Mouse (Mus musculus) embryonic facial prominence, embryonic 12.5 days (tissue): Measurements from ENCODE around the gene Cldn14. TPM values are rescaled to one million over a fixed set of nuclear protein-coding genes. Genes with fewer than 3 reads are reported as not detected.

ENCODE experiments used
- ATAC-seq: fragments of 200-750 bp; cut with Nextera tagmentation; 2 replicates; pipeline ENCODE4 v1.8.0; 2017; ENCODE audit not compliant: insufficient number of reproducible peaks, insufficient read depth, low FRiP score, low TSS enrichment
- H3K27ac ChIP-seq: fragments of 300-500 bp; sonication (generic); 2 replicates; pipeline ENCODE4 v1.5.1; 2016; ENCODE audit warnings: mild to moderate bottlenecking
- H3K27me3 ChIP-seq: fragments of 300-500 bp; sonication (generic); 2 replicates; pipeline ENCODE4 v1.6.1; 2016; ENCODE audit warnings: mild to moderate bottlenecking, moderate library complexity
- H3K36me3 ChIP-seq: fragments of 300-500 bp; sonication (generic); 2 replicates; pipeline ENCODE4 v1.6.1; 2016; ENCODE audit warnings: mild to moderate bottlenecking
- H3K4me1 ChIP-seq: fragments of 300-500 bp; sonication (generic); 2 replicates; pipeline ENCODE4 v1.6.1; 2016
- H3K4me2 ChIP-seq: fragments of 300-500 bp; sonication (generic); replicated peaks from 2 replicates; pipeline ENCODE4 v1.6.1; 2016; ENCODE audit warnings: mild to moderate bottlenecking, moderate library complexity
- H3K4me3 ChIP-seq: fragments of 300-500 bp; sonication (generic); 2 replicates; pipeline ENCODE4 v1.5.1; 2016; ENCODE audit warnings: mild to moderate bottlenecking
- H3K9ac ChIP-seq: fragments of 300-500 bp; sonication (generic); 2 replicates; pipeline ENCODE4 v1.6.1; 2016; ENCODE audit warnings: mild to moderate bottlenecking, moderate library complexity
- H3K9me3 ChIP-seq: fragments of 300-500 bp; sonication (generic); 2 replicates; pipeline ENCODE4 v1.6.1; 2016; ENCODE audit warnings: mild to moderate bottlenecking, moderate library complexity
- WGBS: fragments of 180-500 bp; shearing (Covaris S2); methylation state at CpG from one replicate; pipeline ENCODE4 v1.1.7; 2016; 5-methylcytosine and 5-hydroxymethylcytosine counted together
- polyA plus RNA-seq: library from polyadenylated mRNA; unstranded; fragments of >200 nt; fragmentation: Nextera tagmentation; extraction: Ambion mirVana; gene quantifications from 2 replicates; pipeline ENCODE4 v1.2.1, GENCODE M21; 2016

Gene Cldn14
- polyA plus RNA-seq, 1 experiment from 2014 or later: 0.15 TPM

DNA sequence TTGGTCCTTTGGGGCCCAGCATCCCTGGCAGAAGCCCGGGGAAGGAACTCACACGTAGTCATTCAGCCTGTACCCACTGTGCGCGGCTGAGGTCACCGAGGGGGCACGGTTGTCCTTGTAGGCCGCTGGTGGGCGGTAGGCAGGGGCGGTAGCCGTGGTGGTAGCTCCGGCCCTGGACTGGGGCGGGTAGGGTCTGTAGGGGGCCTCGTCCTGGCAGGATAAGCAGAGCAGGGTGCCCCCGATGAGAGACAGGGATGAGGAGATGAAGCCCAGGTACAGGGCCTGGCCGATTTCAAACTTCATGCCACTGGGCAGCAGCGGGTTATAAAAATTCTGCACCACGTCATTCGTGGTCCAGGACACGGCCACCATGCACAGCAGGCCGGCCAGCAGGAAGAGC lies 89.4 kb downstream of the Cldn14 start:
- Histone ChIP-seq H3K4me1 (peaks cover 9% of the 10 kb centered on the region), H3K9me3 (no peaks in the 10 kb centered on the region), H3K27me3 (no peaks in the 10 kb centered on the region), H3K4me3 (no peak overlapping the region), H3K27ac (no peak overlapping the region), H3K36me3 (no peaks in the 10 kb centered on the region), H3K9ac (no peak overlapping the region), H3K4me2 (no peak overlapping the region)
- WGBS: 77% methylated on average over 20 of the region's 20 CpGs
- ATAC-seq: 0 out of 2 replicates have a peak, but pooled peaks have one; percentile 16

- H3K4me2 ChIP-seq: peak overlapping the region; percentile 41
- 63% methylated on average over 8 of the region's 8 CpGs for WGBS
- ATAC-seq: no peak
Observed at GRCm38 (mm10) chr16:93918679-93919060, 90.0 kb downstream of the Cldn14 start.

GRCm38 (mm10) chr16:93917712-93918678 lies 90.6 kb downstream of the Cldn14 start:
- Histone ChIP-seq H3K27me3 (no peaks in the 10 kb centered on the region), H3K4me1 (peaks cover 9% of the 10 kb centered on the region), H3K36me3 (no peaks in the 10 kb centered on the region), H3K4me3 (peak overlapping the region; percentile 12; the same call in 1 of the 2 replicates), H3K4me2 (peak overlapping the region; percentile 41), H3K27ac (no peak overlapping the region), H3K9me3 (no peaks in the 10 kb centered on the region), H3K9ac (no peak overlapping the region; the same call in 1 of the 2 replicates)
- ATAC-seq: no peak
- WGBS: 30% methylated on average over 22 of the region's 22 CpGs

More at GRCm38 (mm10) chr16:93918679-93919060, 90.0 kb downstream of the Cldn14 start:
- H3K36me3 ChIP-seq: no peaks in the 10 kb centered on the region
- H3K27ac ChIP-seq: no peak overlapping the region
- peak overlapping the region; percentile 12; the same call in 1 of the 2 replicates for H3K4me3 ChIP-seq
- no peak overlapping the region; the same call in 1 of the 2 replicates for H3K9ac ChIP-seq
- H3K27me3 ChIP-seq: no peaks in the 10 kb centered on the region
- no peaks in the 10 kb centered on the region for H3K9me3 ChIP-seq
- peaks cover 9% of the 10 kb centered on the region for H3K4me1 ChIP-seq

GRCm38 (mm10) chr16:93915338-93915849 lies 93.2 kb downstream of the Cldn14 start:
- no peak for ATAC-seq
- Histone ChIP-seq H3K36me3 (no peaks in the 10 kb centered on the region), H3K27ac (no peak overlapping the region), H3K27me3 (no peaks in the 10 kb centered on the region), H3K4me3 (no peak overlapping the region), H3K9ac (no peak overlapping the region), H3K4me2 (no peak overlapping the region), H3K9me3 (no peaks in the 10 kb centered on the region), H3K4me1 (peaks cover 9% of the 10 kb centered on the region)
- 32% methylated on average over 10 of the region's 10 CpGs for WGBS

DNA sequence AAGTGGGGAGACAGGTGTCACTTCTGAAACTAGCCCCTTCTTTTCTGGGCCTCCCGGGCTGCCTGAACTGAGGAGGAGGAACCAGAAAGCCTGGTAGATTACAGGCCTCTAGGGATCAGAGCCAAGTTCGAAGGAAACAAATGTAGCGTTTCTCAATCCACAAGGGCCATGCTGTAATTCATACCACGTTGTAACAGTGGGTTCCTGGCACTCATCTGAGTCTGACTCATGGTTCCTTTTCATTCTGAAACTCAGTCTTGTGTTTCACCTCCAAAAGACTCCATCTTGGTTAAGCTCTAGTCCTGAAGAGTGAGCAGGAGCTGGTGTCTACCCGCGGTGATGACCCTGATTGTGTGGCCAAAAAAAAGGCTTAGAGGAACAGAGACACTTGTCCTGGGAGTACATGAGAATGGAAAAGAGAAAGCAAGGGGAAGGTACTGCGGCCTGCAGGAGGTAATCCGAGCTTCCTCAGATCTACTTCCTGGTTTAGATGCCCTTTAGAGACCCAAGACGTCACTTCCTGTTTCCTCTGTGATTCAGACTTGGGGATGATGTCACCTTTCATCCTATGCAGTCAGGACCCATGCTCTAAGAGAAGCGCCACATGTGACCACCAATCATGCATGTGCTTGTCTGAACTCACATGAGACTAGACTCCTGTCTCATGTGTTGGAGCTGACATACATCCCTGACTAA lies 94.6 kb downstream of the Cldn14 start:
- no peak overlapping the region for H3K9ac ChIP-seq
- no peak overlapping the region for H3K4me3 ChIP-seq
- no peak overlapping the region for H3K27ac ChIP-seq
- peaks cover 9% of the 10 kb centered on the region for H3K4me1 ChIP-seq
- no peak for ATAC-seq
- no peaks in the 10 kb centered on the region for H3K9me3 ChIP-seq
- 73% methylated on average over 10 of the region's 10 CpGs for WGBS
- H3K36me3 ChIP-seq: no peaks in the 10 kb centered on the region
- H3K27me3 ChIP-seq: no peaks in the 10 kb centered on the region
- no peak overlapping the region for H3K4me2 ChIP-seq

DNA sequence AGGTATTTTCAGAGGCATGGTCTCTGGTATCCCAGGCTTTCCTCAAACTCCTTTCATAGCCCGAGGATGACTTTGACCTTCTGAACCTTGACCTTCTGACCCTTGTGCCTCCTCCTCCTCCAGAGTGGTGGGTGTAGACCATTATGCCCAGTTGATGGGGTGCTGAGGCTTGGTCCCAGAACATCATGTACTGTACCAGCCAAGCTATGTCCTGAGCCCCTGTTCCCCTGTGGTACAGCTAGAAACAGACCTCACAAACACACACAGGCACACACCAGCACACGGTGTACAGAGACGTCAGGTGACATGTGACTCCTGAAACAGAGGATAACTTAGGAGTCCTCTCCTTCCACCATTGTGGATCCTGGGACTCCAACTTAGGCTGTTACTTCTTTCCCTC lies 95.8 kb downstream of the Cldn14 start:
- Histone ChIP-seq H3K27me3 (no peaks in the 10 kb centered on the region), H3K4me1 (no peaks in the 10 kb centered on the region), H3K27ac (no peak overlapping the region), H3K9ac (no peak overlapping the region), H3K36me3 (no peaks in the 10 kb centered on the region), H3K9me3 (no peaks in the 10 kb centered on the region), H3K4me3 (no peak overlapping the region), H3K4me2 (no peak overlapping the region)
- WGBS: 62% methylated on average over 3 of the region's 3 CpGs
- ATAC-seq: no peak

DNA sequence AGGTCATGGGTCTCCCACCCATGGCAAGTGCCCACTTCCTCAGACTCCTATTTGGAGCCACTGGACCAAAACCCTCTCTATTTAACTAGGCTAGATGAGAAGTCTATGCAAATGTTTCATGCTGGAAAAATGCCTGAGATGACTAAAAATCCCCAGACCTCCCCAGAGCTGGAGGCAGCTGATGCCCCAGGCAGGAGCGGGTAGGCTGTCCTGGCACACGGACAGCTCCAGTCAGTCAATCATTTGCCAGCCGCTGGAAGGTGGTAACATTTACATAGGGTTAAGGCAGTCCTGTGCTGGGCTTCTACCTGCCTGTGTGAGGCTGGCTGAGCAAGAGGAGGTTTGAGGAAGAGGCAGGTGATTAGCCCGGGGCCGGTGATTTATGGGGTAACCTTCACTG lies 96.5 kb downstream of the Cldn14 start:
- Histone ChIP-seq H3K4me3 (no peak overlapping the region), H3K9ac (no peak overlapping the region), H3K27ac (no peak overlapping the region), H3K9me3 (no peaks in the 10 kb centered on the region), H3K4me2 (no peak overlapping the region), H3K4me1 (no peaks in the 10 kb centered on the region), H3K27me3 (no peaks in the 10 kb centered on the region), H3K36me3 (no peaks in the 10 kb centered on the region)
- ATAC-seq: no peak
- WGBS: 75% methylated on average over 5 of the region's 5 CpGs

GRCm38 (mm10) chr16:93910735-93911665 lies 97.6 kb downstream of the Cldn14 start:
- Histone ChIP-seq H3K4me1 (no peaks in the 10 kb centered on the region), H3K9ac (no peak overlapping the region), H3K4me3 (no peak overlapping the region), H3K27ac (no peak overlapping the region), H3K4me2 (no peak overlapping the region), H3K36me3 (peaks cover 1% of the 10 kb centered on the region; the same call in 1 of the 2 replicates), H3K9me3 (no peaks in the 10 kb centered on the region), H3K27me3 (no peaks in the 10 kb centered on the region)
- WGBS: 65% methylated on average over 28 of the region's 28 CpGs
- no peak for ATAC-seq

- Histone ChIP-seq H3K36me3 (peaks cover 9% of the 10 kb centered on the region; the same call in 1 of the 2 replicates), H3K9ac (no peak overlapping the region), H3K27ac (no peak overlapping the region), H3K4me3 (no peak overlapping the region), H3K4me2 (no peak overlapping the region), H3K4me1 (no peaks in the 10 kb centered on the region), H3K27me3 (no peaks in the 10 kb centered on the region), H3K9me3 (no peaks in the 10 kb centered on the region)
- no peak for ATAC-seq
- WGBS: 85% methylated on average over 3 of the region's 3 CpGs
Observed at GRCm38 (mm10) chr16:93909936-93910335, 98.7 kb downstream of the Cldn14 start.

- WGBS: 88% methylated on average over 8 of the region's 8 CpGs
- no peak overlapping the region for H3K4me2 ChIP-seq
- H3K4me1 ChIP-seq: no peaks in the 10 kb centered on the region
- ATAC-seq: no peak
- H3K27me3 ChIP-seq: no peaks in the 10 kb centered on the region
- no peak overlapping the region for H3K27ac ChIP-seq
- H3K36me3 ChIP-seq: peaks cover 19% of the 10 kb centered on the region
- H3K9me3 ChIP-seq: no peaks in the 10 kb centered on the region
- no peak overlapping the region for H3K9ac ChIP-seq
- no peak overlapping the region for H3K4me3 ChIP-seq
Observed at GRCm38 (mm10) chr16:93908196-93908595, 100.4 kb downstream of the Cldn14 start.

- no peak overlapping the region for H3K4me3 ChIP-seq
- no peak overlapping the region for H3K4me2 ChIP-seq
- H3K9ac ChIP-seq: no peak overlapping the region
- no peak overlapping the region for H3K27ac ChIP-seq
- ATAC-seq: no peak
- WGBS: 71% methylated on average over 5 of the region's 5 CpGs
- H3K27me3 ChIP-seq: no peaks in the 10 kb centered on the region
- H3K9me3 ChIP-seq: no peaks in the 10 kb centered on the region
- peaks cover 23% of the 10 kb centered on the region for H3K36me3 ChIP-seq
- H3K4me1 ChIP-seq: no peaks in the 10 kb centered on the region
Observed at GRCm38 (mm10) chr16:93907761-93908160, 100.9 kb downstream of the Cldn14 start.
